Mouse (Mus musculus) liver, embryonic 14.5 days (tissue): ENCODE measurements at regions not wholly inside any gene's neighbourhood (a gene's known extent, or its start where the extent isn't known, plus 50 kb on each side); places are given as distances from the start of the nearest gene placed in this dataset.

Experiments used
- ATAC-seq: fragments of 200-750 bp; cut with Nextera tagmentation; 2 replicates; pipeline ENCODE4 v1.8.0; 2017; ENCODE audit warnings: moderate number of reproducible peaks, mild to moderate bottlenecking, moderate library complexity; ENCODE audit not compliant: insufficient read depth
- DNase-seq, 3 experiments: peaks; one replicate each; pipeline ENCODE4 v3.0.0-alpha.2; 2012 to 2013; ENCODE audit warnings: low read depth in 3 of 3, low spot score in 3 of 3
- H3K27ac ChIP-seq: fragments of 300-500 bp; sonication (generic); 2 replicates; pipeline ENCODE4 v1.5.1; 2014; ENCODE audit warnings: moderate library complexity, mild to moderate bottlenecking, control low read depth, inconsistent platforms
- H3K27me3 ChIP-seq: fragments of 300-500 bp; sonication (generic); 2 replicates; pipeline ENCODE4 v1.6.1; 2014; ENCODE audit warnings: mild to moderate bottlenecking, low read length, moderate library complexity; ENCODE audit not compliant: control insufficient read depth, insufficient read depth
- H3K36me3 ChIP-seq: fragments of 300-500 bp; sonication (generic); replicated peaks from 2 replicates; pipeline ENCODE4 v1.6.1; 2014; ENCODE audit warnings: low read depth; ENCODE audit not compliant: control insufficient read depth, insufficient read depth
- H3K4me1 ChIP-seq, 2 experiments: fragments of 200-500 bp in 1 of 2; fragments of 300-500 bp in 1 of 2; sonication (generic) in 1 of 2; replicated peaks; 2 replicates each; pipeline ENCODE4 v1.6.1; 2012 to 2014; ENCODE audit warnings: antibody characterized with exemption in 1 of 2, inconsistent platforms in 1 of 2, low read length in 1 of 2; ENCODE audit not compliant: control insufficient read depth in 2 of 2, insufficient read depth in 2 of 2
- H3K4me2 ChIP-seq: fragments of 300-500 bp; sonication (generic); 2 replicates; pipeline ENCODE4 v1.6.1; 2014; ENCODE audit warnings: low read depth, mild to moderate bottlenecking, control low read depth, moderate library complexity
- H3K4me3 ChIP-seq, 2 experiments: fragments of 200-500 bp in 1 of 2; fragments of 300-500 bp in 1 of 2; sonication (generic) in 1 of 2; 2 replicates each; pipeline ENCODE4 v1.5.1; 2012 to 2014; ENCODE audit warnings: low read depth in 2 of 2, low read length in 2 of 2, mild to moderate bottlenecking in 2 of 2, control low read depth in 1 of 2, inconsistent platforms in 1 of 2, moderate library complexity in 1 of 2; ENCODE audit not compliant: insufficient read depth in 1 of 2
- H3K9ac ChIP-seq: fragments of 300-500 bp; sonication (generic); replicated peaks from 2 replicates; pipeline ENCODE4 v1.6.1; 2014; ENCODE audit warnings: mild to moderate bottlenecking, control low read depth, moderate library complexity
- H3K9me3 ChIP-seq: fragments of 300-500 bp; sonication (generic); 2 replicates; pipeline ENCODE4 v1.6.1; 2016; ENCODE audit warnings: low read length, mixed read lengths; ENCODE audit not compliant: control insufficient read depth
- CTCF ChIP-seq: IDR thresholded peaks from 2 replicates; pipeline ENCODE4 v1.5.1; 2016; ENCODE audit warnings: antibody characterized with exemption, low read depth, control low read depth
- EP300 ChIP-seq: IDR thresholded peaks from 2 replicates; pipeline ENCODE4 v1.6.1; 2016; ENCODE audit warnings: antibody characterized with exemption, low read depth
- WGBS: fragments of 180-500 bp; shearing (Covaris S2); extraction: QIAGEN DNeasy Blood & Tissue Kit; methylation state at CpG from one replicate; pipeline ENCODE4 v1.1.7; 2014; ENCODE audit not compliant: insufficient replicate concordance; 5-methylcytosine and 5-hydroxymethylcytosine counted together

- no peaks in the 10 kb centered on the region for H3K9me3 ChIP-seq
- H3K4me3 ChIP-seq, result no peak overlapping the region
- WGBS, result 52% methylated on average over 10 of the region's 10 CpGs
- H3K4me2 ChIP-seq, result peak overlapping the region; percentile 7
- H3K4me1 ChIP-seq, result peaks cover 50 to 66% of the 10 kb centered on the region in 2 experiments
- no peak for ATAC-seq
- no peaks in the 10 kb centered on the region for H3K36me3 ChIP-seq
- no peak for DNase-seq
- peak overlapping the region; percentile 72 for H3K27ac ChIP-seq
- H3K27me3 ChIP-seq, result no peaks in the 10 kb centered on the region
- no peak for TF ChIP-seq CTCF
- peak; percentile 39 for TF ChIP-seq EP300
- H3K9ac ChIP-seq, result peak overlapping the region; percentile 7; the same call in 1 of the 2 replicates
Measured at GRCm38 (mm10) chr7:90048401-90049307, 67.9 kb upstream of the Eed start.

- no peak for ATAC-seq
Measured at GRCm38 (mm10) chr7:90049831-90050237, 69.1 kb upstream of the Eed start.

DNA sequence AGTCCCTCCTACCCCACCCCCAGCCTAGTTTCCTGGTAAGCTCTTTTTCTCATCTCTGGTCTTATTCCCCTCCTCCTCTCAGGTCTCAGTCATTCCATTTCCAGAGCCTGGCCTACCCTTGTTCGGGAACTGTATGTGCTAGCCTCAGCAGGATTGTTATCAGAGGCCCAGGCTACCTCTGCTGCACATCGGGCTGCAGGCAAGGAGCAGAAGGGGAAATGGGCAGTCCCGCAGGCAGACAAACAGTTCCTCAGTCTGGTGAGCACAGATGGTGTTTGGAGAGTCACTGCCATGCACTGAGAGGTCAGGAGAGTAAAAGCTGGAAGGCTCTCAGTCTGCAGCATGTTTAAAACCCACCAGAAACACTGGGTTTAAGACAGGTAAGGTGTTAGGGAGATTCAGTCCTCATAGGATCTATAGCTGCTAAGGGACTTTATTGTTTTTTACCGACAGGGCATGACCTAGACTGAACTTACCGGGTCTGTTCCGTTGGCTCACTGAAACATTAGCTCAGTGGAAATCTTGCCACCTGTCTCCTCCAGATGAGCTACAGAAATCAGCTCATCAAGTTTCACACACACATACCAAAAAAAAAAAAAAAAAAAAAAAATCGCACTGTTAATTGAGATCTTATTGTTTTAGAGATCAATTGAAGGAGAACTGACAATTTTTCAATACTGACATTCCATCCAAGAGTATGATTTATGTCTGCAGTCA, 74.2 kb upstream of the Eed start:
- Histone ChIP-seq H3K27ac (peak overlapping the region; percentile 61), H3K4me2 (peak overlapping the region; percentile 51), H3K27me3 (no peaks in the 10 kb centered on the region), H3K36me3 (no peaks in the 10 kb centered on the region), H3K9me3 (no peaks in the 10 kb centered on the region), H3K9ac (peak overlapping the region; percentile 44), H3K4me3 (no peak overlapping the region), H3K4me1 (peaks cover 59 to 64% of the 10 kb centered on the region in 2 experiments)
- no peak for DNase-seq
- peak; percentile 54 for ATAC-seq
- TF ChIP-seq CTCF (no peak), EP300 (no peak)
- WGBS, result 26% methylated on average over 7 of the region's 7 CpGs

More at GRCm38 (mm10) chr7:90049831-90050237, 69.1 kb upstream of the Eed start:
- Histone ChIP-seq H3K9ac (no peak overlapping the region), H3K4me1 (peaks cover 55 to 71% of the 10 kb centered on the region in 2 experiments), H3K27ac (peak overlapping the region; percentile 19; the same call in 1 of the 2 replicates), H3K36me3 (no peaks in the 10 kb centered on the region), H3K9me3 (no peaks in the 10 kb centered on the region), H3K4me3 (no peak overlapping the region), H3K27me3 (no peaks in the 10 kb centered on the region), H3K4me2 (no peak overlapping the region)
- TF ChIP-seq CTCF, result no peak
- no peak for TF ChIP-seq EP300
- 87% methylated on average over 8 of the region's 8 CpGs for WGBS
- DNase-seq, result no peak

GRCm38 (mm10) chr7:90057947-90058346, 72.1 kb upstream of the Picalm start:
- Histone ChIP-seq H3K9ac (no peak overlapping the region), H3K27ac (peak overlapping the region; percentile 60), H3K9me3 (no peaks in the 10 kb centered on the region), H3K4me3 (no peak overlapping the region), H3K4me1 (peaks cover 83 to 84% of the 10 kb centered on the region in 2 experiments), H3K4me2 (no peak overlapping the region), H3K36me3 (no peaks in the 10 kb centered on the region), H3K27me3 (no peaks in the 10 kb centered on the region)
- ATAC-seq (no peak), DNase-seq (no peak)
- TF ChIP-seq EP300, result 0 out of 2 replicates have a peak, but pooled peaks have one; percentile 9
- no peak for TF ChIP-seq CTCF
- WGBS, result 16% methylated on average over 1 of the region's 1 CpGs

- Histone ChIP-seq H3K4me2 (no peak overlapping the region), H3K9me3 (no peaks in the 10 kb centered on the region), H3K27ac (peak overlapping the region; percentile 97), H3K36me3 (no peaks in the 10 kb centered on the region), H3K27me3 (no peaks in the 10 kb centered on the region), H3K4me3 (no peak overlapping the region), H3K4me1 (peaks cover 84 to 87% of the 10 kb centered on the region in 2 experiments), H3K9ac (peak overlapping the region; percentile 13; the same call in 1 of the 2 replicates)
- WGBS, result 85% methylated on average over 4 of the region's 4 CpGs
- ATAC-seq, result no peak
- TF ChIP-seq CTCF (no peak), EP300 (no peak)
- DNase-seq, result no peak
Measured at GRCm38 (mm10) chr7:90058636-90059035, 71.4 kb upstream of the Picalm start.
